Mouse (Mus musculus): ENCODE measurements around the gene Tubgcp3.
"Not testable (repeated sequence)": the region's sequence is repeated elsewhere in the genome, so short reads cannot be mapped to it uniquely, and the experiment has no call there.

Tubgcp3 gene

GRCm38 (mm10) chr8:12672056-12672881 lies at the start of gene Tubgcp3:
TSS of gene Tubgcp3 (minus strand) at chr8:12672248.
- DNase-seq (ENCODE audit: low read depth, low spot score) = peak; percentile 78

GRCm38 (mm10) chr8:12719091-12719490 lies 47.0 kb upstream of the Tubgcp3 start:
- DNase-seq (ENCODE audit: low read depth, low spot score) = peak; percentile 77

DNA sequence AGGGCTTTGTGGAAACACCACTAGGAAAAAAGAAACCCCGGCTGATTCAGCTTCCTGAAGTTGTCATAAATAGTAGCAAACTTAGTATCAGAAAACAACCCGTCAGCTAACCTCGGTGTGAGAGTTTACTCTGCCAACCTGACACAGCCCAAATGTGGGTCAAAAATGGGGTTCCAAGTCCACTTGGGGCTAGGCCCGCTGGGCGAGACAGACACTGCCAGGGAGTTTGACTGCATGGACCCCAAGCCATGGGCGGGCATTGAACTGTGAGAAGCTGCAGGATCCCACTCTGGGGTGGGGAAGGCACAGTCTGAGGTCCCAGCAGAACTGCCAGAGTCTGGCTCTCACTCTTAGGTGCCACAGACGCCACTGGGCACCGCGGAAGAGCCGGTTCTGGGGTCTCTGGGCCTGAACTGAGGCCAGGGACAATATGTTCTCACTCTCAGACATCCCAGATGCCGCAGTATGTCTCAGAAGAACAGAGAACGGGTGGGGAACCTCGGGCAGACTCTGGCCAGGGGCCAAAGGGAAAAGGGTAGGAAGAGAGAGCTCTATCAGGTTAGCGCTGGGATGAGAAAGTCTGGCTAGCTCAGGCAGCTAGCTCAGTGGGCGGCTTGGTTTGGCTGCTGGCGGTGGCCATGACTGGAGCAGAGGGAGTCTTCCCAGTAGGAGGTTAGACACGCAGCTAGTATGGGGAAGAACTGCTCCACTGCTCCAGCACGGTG lies 44.0 kb upstream of the Tubgcp3 start:
- no peak for DNase-seq (ENCODE audit: low read depth, low spot score)

DNA sequence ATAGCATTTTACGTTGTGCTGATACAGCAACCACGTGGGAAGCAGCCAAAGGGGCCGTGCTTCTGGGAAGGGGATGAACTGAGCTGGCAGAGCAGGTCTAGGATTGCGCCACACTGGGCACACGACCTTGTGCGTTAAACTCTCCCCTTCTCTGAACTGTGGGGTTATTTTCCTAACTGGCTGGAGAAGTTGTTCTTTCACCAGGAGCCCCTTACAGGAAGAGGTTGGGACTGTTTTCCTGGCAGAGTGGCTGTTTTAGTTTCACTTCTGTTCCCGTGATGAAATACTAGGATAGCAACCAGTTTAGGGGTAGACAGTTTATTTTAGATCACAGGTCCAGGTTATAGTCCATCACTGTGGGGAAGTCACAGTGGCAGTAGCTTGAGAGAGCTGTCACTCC lies 39.6 kb upstream of the Tubgcp3 start:
- DNase-seq (ENCODE audit: low read depth, low spot score) = no peak

DNA sequence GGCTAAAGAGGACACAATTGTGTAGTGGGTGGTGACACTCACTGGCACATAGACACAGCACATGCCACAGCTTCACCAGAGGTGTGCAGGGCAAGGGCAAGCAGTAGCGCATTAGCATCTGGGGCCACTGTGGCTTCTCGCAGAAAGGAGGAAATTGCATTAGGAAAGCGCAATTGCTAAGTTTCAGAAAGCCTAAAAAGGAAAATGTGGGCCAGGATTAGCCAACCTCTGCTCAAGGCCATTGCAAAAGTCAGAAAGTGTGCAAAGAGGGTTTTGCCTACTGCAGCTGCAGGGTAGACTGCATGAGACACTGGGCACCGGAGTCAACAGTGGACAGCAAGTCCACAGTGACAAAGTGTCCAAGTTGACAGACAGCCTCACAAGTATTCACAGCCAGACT lies 31.5 kb upstream of the Tubgcp3 start:
- no peak for DNase-seq (ENCODE audit: low read depth, low spot score)

DNA sequence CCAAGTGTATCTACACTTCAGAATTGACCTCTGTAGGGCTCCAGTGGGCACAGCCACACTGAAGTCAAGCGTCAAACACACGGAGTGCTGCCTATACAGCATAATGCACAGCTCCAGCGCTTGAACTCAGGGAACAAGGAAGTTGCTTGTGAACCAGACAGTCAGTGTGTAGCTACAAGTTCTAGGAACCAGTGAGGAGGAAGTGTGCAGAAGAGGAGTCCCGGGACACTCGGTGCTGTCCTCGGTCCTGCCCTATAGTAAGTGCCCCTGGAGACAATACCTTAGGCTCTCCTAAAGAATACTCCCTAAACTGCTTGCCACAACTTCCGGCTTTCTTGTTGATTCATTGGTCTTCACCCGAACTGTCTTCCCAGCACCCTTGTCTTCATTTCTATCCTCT lies 30.2 kb upstream of the Tubgcp3 start:
- no peak for DNase-seq (ENCODE audit: low read depth, low spot score)

DNA sequence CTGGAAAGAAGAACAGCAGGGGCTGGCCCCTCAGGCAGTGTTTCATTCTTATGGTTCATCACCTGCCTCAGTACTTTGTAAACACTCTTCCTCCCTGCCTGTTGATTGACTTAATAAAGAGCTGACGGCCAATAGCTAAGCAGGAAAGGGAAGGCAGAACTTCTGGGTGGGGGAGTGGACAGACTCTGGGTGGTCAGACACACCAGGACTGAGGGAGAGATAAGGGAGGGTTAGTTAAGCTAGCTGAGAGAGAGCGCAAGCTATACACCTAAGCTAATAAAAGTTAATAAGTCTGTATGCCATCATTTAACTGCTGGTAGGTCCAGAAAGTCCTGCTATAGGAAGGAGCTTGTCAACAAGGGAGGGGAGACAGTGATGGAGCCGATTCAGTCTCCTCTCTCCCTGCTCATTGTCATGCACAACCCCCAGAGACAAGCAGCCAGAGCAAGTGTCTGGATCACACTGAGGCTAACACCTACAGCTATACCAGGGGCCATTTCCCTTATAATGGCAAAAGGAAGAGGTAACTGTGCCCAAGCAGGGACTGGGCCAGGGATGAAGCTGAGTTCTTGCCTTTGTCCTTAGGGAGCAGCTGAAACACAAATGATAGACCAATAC lies 26.7 kb upstream of the Tubgcp3 start:
- no peak for DNase-seq (ENCODE audit: low read depth, low spot score)

- DNase-seq (ENCODE audit: low read depth, low spot score) = no peak
Measured at GRCm38 (mm10) chr8:12688851-12689250, 16.8 kb upstream of the Tubgcp3 start.

- peak; percentile 67 for DNase-seq (ENCODE audit: low read depth, low spot score)
Measured at GRCm38 (mm10) chr8:12677529-12677928, 5.5 kb upstream of the Tubgcp3 start.

GRCm38 (mm10) chr8:12671473-12672055 lies 484 bp downstream of the Tubgcp3 start:
- no peak for DNase-seq (ENCODE audit: low read depth, low spot score)

DNA sequence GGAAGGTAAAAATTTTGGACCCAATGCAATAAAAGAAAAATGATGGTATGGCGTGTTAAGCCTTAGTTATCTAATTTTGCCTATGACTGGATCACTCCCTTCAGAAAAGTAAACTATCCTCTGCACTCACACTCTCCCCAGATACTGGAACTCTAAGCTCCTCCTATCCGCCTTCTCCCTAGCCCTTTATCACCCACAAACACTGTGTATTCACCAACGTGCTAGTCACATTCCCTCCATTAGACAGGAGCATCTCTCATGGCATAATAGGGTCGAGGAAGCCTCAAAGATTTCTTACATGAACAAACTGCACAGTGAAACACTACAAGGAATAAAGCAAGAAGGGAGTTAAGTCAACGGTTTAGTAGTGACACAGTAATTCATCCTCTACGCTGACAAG lies 1.1 kb downstream of the Tubgcp3 start:
- DNase-seq (ENCODE audit: low read depth, low spot score) = no peak

DNA sequence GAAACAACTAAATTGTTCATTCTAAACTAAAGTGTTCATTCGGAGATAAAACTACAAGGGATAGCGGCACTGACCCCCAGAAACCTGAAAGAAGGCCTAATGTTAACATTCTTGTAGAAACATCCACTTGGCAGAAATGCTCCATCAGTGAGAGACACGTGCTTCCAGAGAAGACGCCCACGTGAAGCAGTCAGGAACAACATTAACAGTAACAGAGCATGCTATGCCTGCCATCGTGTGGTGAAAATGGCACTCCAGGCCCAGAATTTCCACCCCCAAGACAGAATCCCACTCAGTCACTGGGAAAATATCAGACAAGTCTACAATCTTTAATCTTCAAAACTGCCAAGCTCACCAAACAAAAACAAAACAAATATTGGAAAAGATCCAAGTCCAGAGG lies 3.2 kb downstream of the Tubgcp3 start:
- no peak for DNase-seq (ENCODE audit: low read depth, low spot score)

- not testable (repeated sequence) for DNase-seq (ENCODE audit: low read depth, low spot score)
Measured at GRCm38 (mm10) chr8:12666530-12666929, 5.5 kb downstream of the Tubgcp3 start.

DNA sequence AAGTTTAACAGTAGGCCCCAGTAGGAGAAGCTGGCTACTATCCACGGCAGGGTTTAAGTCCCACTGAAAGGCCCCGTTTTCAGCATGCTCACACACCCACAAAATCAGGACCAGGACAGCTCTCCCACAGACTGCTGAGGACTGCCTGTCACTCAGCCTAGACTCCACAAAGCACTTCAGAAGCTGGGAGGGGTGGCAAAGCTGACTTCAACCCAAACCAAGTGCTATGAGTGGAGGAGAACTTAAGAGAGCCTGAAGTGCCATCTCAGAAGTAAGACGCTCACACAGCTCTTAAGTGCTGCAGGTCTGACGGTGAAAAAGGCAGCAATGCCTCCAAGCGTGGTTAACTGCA lies 9.0 kb downstream of the Tubgcp3 start:
- no peak for DNase-seq (ENCODE audit: low read depth, low spot score)

DNA sequence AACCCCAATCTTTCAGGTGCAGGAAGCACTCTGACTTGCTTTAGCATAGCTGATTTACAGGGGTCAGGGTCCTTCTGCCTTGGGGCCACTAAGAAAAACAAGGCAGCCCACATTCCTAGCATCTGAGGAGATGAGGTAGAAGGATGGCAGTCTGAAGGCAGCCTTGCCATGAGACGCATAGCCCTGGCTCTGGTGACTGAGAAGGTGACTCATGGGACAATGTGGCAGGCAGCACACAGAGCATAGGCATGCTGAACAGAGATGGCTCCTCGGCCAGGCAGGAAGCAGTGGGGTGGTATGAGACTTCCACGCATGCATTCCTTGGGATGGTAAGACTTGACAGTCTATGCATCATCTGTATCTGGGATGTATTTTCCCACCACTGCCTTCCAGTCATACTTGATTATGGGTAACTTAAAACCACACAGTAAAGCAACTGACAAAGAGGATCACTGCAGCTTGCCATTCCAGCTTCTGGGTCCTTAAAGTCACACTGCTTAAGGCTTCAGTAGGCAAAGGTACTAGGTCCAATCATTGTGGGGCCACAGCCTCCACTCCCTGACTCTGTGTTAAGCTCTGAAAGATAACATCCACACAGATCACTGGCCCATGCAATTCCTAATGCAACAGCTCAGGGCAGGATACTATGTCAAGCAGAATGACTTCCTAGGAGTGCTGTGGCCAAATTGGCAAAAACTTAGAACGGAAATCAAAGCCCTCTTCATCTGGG lies 9.5 kb downstream of the Tubgcp3 start:
- DNase-seq (ENCODE audit: low read depth, low spot score) = no peak

DNA sequence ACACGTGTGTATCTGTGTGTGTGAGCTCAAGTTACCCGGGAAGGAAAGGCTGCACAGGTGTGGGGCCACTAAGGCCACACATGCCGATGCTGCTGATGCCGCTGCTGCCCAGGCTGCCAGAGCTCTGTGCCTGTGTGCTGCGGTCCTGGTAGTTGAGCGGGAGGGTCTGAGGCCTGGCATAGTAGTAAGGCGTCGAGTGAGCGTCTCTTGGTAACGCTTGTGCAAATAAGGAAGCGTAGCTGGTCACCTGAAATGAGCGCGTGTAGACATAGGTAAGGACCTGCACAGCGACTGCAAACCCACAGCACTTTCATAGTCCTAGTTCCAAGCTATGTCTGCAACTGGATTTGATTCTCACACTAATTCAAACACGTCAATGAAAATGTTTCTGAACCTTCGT lies 14.6 kb downstream of the Tubgcp3 start:
- no peak for DNase-seq (ENCODE audit: low read depth, low spot score)

DNA sequence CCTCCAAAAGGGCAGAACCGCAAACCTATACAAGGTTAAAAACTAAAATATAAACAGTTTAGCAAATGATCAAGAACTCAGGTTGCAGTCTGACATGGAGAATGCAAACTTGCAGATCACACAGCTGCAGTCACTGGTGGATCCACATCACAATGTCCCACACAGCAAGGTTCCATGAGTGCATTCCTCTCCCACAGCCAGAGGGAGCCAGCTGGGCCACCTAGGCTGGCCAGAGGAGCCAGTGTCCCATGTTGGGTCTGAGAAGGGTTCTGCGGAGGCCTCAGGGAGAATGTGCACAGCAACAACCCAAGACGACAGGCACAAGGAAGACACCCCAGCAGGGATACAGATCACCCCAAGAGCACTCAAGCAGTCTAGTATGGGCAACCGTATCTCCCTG lies 20.8 kb downstream of the Tubgcp3 start:
- DNase-seq (ENCODE audit: low read depth, low spot score) = no peak

DNA sequence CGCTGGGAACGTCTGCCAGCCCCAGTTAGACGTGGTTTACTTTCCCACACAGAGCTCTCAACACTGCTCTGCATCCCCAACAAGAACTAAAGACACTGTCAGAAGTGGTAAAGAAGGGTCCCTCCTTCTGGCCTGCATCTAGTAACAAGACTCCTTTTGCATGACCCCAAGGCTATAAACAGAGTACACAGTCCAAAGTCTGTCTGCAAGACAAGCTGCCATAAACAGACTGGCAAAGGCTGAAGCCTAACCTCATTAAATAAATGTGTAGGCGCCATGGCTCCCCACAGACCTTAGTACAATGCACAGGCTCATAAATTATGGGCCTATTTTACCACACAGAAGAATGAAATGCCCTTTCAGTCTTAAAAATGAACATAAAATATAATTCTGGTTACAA lies 21.6 kb downstream of the Tubgcp3 start:
- no peak for DNase-seq (ENCODE audit: low read depth, low spot score)

- no peak for DNase-seq (ENCODE audit: low read depth, low spot score)
Measured at GRCm38 (mm10) chr8:12648951-12649350, 23.1 kb downstream of the Tubgcp3 start.

- DNase-seq (ENCODE audit: low read depth, low spot score) = no peak
Measured at GRCm38 (mm10) chr8:12646536-12646935, 25.5 kb downstream of the Tubgcp3 start.

DNA sequence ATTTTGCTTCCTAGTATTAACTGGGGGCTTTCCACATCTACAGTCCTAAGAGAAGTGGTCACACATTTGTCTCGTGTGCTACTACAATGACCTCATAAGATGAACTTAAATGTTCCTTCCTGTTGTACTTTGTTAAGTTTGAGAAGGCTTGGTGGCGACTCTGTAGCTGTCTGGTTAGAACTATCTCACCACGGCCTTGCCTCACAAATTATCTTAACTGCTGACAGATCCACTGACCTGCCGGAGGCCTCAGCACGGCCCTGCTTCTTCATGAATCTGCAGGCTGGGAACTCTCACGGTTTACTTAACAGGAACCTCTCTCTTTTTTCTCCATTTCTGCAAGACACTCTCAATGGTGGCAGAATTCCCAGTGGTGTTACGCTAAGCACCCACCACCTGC lies 27.2 kb downstream of the Tubgcp3 start:
- DNase-seq (ENCODE audit: low read depth, low spot score) = no peak

GRCm38 (mm10) chr8:12644341-12644740 lies 27.7 kb downstream of the Tubgcp3 start:
- no peak for DNase-seq (ENCODE audit: low read depth, low spot score)
